ENCODE assay signal across 13 mouse cellular contexts in genomic region chr5:67408391-67408790, GRCm38 (mm10).
"Had no signal": no experiment of that assay in that cellular context is flagged by ENCODE, and none has a peak within 500 bp of the region (broad histone marks: within the 10 kb centered on the region; RNA-seq: fewer than 3 reads in every experiment).

No protein-coding gene starts in this region.

- H3K9ac ChIP-seq: liver, embryonic 15.5 days; lung, embryonic 15.5 days; midbrain, embryonic 15.5 days; neural tube, embryonic 12.5 days had no signal

- H3K4me1 ChIP-seq: midbrain, embryonic 15.5 days; neural tube, embryonic 12.5 days had no signal

- DNase-seq: kidney, postnatal 10 days; thymus, postnatal 4 days had no signal

- H3K9me3 ChIP-seq: limb, embryonic 10.5 days; liver, embryonic 15.5 days; lung, embryonic 15.5 days; megakaryocyte, embryonic 14.5 days; midbrain, embryonic 15.5 days; neural tube, embryonic 12.5 days had no signal

- H3K36me3 ChIP-seq: liver, embryonic 15.5 days; lung, embryonic 15.5 days; midbrain, embryonic 15.5 days had no signal

- H3K27ac ChIP-seq: left cerebral cortex, adult 2 months; limb, embryonic 10.5 days; liver, embryonic 15.5 days; lung, embryonic 15.5 days; macrophage; midbrain, embryonic 15.5 days; neural tube, embryonic 12.5 days; stomach, postnatal 0 days had no signal

- H3K27me3 ChIP-seq: liver, embryonic 15.5 days; lung, embryonic 15.5 days; midbrain, embryonic 15.5 days; neural tube, embryonic 12.5 days had no signal

- H3K4me3 ChIP-seq: left cerebral cortex, adult 2 months; limb, embryonic 10.5 days; liver, embryonic 15.5 days; lung, embryonic 15.5 days; megakaryocyte, embryonic 14.5 days; midbrain, embryonic 15.5 days; neural tube, embryonic 12.5 days had no signal

- H3K4me2 ChIP-seq: liver, embryonic 11.5 days; liver, embryonic 15.5 days; lung, embryonic 15.5 days; midbrain, embryonic 11.5 days; midbrain, embryonic 15.5 days; neural tube, embryonic 12.5 days had no signal

- ATAC-seq: midbrain, embryonic 15.5 days had no signal
